Mouse (Mus musculus) E14TG2a.4 (cell line): ENCODE data around the gene Tor1b.

Experiments
- CTCF ChIP-seq: conservative IDR thresholded peaks from 2 replicates; pipeline ENCODE4 v1.5.1; 2014; ENCODE audit warnings: low read length
- NANOG ChIP-seq: IDR thresholded peaks from 2 replicates; pipeline ENCODE4 v1.6.1; 2014; ENCODE audit warnings: borderline replicate concordance, low read length, mixed read lengths
- POU5F1 ChIP-seq: IDR thresholded peaks from 2 replicates; pipeline ENCODE4 v1.6.1; 2014; ENCODE audit warnings: low read length, borderline replicate concordance

GRCm38 (mm10) chr2:30957511-30957910, 4.8 kb downstream of the Tor1b start:
- no peak for TF ChIP-seq CTCF
- no peak for TF ChIP-seq NANOG
- no peak for TF ChIP-seq POU5F1
